Mouse (Mus musculus): ENCODE measurements around the gene Dera.
"Not testable (repeated sequence)": the region's sequence is repeated elsewhere in the genome, so short reads cannot be mapped to it uniquely, and the experiment has no call there.

Gene Dera

GRCm38 (mm10) chr6:137754056-137754856 lies at the start of gene Dera:
Gene Dera (plus strand): TSS chr6:137754546.
- peak; percentile 84 for DNase-seq

GRCm38 (mm10) chr6:137706209-137706608 lies 48.1 kb upstream of the Dera start:
- no peak for DNase-seq

DNA sequence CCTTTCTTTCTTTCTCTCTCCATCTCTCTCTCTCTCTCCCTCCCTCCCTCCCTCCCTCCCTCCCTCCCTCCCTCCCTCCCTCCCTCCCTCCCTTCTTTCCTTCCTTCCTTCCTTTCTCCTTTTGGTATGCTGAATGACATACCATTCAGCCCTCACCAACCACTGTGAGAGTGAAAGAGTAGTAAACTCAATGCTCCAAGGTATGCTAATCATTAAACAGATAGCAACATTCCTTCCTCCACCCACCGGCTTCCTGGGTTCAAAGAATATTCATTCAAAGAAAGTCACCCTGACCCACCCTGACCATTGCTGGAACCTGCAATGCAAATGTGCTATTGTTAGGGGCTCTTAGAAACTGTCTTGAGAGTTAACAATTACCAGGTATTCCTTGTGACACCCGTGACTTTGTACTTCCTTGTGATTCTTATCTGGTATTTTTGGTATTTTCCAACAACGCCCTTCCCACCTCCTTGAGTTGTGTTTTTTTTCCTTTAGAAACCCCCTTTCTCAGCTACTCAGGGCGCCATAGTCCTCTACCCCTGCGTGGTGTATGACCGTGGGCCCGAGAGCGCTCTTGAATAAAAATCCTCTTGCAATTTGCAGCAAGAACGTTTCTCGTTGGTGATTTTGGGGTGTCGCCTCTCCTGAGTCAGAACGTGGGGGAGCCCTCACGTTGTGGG lies 45.5 kb upstream of the Dera start:
- DNase-seq: not testable (repeated sequence)

- DNase-seq: no peak
Observed at GRCm38 (mm10) chr6:137710179-137711037, 43.9 kb upstream of the Dera start.

DNA sequence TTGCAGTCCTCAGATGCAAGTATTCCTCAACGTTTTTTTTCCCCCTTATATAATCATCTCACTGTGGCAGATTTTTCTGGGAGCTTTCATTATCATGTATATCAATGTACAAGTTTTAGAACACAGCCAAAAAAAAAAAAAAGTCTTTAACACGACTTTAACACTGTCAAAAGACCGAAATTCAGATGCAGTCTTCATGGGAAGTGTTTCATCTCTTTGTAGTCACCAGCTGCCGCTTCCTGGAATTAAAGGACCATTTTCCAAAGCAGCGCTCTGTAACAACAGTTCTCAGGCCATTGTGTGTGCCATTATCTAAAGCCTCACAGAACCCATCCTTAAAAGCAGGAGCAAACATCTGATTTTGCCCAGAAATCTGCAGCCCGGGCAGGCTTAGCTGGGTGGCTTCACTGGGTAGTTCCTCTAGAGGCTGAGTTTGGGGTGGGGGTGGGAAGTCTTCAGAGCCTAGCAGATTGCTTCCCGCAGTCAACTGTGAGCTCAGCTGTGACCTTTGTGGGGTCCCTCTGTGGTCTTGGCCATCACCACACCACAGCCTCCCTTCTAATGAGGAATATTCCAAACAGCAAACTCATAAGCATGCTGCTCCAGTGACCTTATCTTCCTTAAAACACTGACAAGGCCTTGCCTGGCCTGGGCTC lies 41.6 kb upstream of the Dera start:
- no peak for DNase-seq

DNA sequence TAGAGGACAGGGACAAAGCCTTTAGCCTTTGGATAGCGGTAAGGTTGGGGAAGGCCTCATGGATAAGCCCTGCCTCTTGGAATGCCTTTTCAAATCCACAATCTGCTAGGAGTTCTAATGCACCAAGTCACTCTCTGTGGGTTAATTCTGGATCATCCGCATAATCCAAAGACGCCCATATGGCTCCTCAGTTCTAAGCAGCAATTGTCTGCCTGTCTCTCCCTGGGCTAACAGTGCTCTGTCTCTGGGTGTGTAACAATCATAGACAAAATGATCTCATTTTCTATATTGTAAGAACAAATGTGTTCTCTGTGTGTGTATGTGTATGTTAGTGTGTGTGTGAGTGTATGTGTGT lies 41.1 kb upstream of the Dera start:
- peak; percentile 86 for DNase-seq

DNA sequence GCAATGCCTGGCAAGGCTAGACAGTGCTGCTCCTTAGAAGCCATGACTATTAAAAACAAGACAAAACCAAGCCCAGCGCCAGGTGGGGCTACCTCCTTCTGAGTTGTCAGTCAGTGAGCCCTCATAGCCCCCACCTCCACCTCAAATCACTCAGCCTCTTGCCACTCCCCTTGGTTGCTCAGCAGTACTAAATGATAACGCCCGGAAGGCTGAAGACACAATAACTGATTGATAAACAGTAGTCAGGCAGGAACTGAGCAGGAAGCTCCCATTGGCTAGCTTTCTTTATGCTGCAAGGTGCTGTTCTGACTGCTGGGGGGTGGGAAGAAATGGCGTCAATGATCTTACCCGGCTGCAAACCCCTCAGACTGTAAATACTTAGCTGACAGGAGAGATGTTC lies 37.5 kb upstream of the Dera start:
- no peak for DNase-seq

- no peak for DNase-seq
Observed at GRCm38 (mm10) chr6:137722220-137722931, 32.0 kb upstream of the Dera start.

- peak; percentile 75 for DNase-seq
Observed at GRCm38 (mm10) chr6:137723898-137724297, 30.4 kb upstream of the Dera start.

DNA sequence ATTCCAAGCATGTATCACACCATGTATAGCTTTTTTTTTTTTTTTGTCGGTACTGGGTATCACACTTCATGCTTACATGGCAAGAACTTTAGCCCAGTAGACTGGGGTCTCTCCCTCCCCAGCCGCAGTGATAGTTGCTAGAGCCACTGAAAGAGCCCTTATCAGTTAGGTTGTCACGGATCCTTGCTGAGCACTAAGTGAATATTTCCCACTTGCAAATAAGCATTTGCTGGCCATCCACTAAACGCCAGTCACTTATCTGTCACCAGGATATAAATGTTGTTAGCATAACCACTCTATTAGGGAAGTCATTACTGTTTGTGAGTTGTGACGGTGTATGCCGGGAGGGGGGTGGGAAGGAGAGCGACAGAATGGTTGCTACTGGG lies 19.9 kb upstream of the Dera start:
- no peak for DNase-seq

DNA sequence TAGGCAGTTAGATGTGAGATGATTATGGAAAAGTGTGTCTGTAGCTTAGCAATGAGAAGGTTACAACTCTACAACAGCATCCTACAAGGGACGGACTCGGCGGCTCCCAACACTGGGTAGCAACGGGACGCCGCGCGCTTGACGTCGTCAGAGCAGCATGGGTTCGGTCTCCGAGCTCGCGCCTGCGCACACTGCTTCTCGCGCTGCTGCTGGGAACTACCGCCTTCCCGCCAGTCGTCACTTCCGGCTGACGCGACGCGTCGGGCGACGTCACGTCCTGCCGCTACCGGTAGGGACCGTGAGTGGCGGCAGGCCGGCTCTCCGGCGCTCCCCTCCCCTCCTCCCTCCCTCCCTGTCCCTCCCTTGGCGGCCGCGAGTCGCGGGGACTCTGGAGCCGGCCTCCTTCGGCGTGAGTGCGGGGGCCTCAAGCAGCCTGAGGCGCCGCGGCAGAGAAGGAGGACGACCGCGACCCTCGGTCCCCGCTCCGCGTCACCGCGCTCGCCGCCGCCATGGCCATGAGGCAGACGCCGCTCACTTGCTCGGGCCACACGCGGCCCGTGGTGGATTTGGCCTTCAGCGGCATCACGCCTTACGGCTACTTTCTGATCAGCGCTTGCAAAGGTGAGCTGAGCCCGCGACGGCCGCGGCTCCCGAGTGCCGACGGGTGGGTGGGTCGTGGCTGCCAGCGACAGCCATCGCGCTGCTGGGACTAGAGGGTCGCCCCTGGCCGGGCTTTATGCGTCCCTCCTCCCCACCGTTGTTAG lies 19.3 kb upstream of the Dera start, which contains the start of gene Strap:
TSS of gene Strap (plus strand) at position 233 of the 764 bp plus-strand sequence.
- DNase-seq: peak; percentile 98

- no peak for DNase-seq
Observed at GRCm38 (mm10) chr6:137735671-137736238, 18.6 kb upstream of the Dera start.

DNA sequence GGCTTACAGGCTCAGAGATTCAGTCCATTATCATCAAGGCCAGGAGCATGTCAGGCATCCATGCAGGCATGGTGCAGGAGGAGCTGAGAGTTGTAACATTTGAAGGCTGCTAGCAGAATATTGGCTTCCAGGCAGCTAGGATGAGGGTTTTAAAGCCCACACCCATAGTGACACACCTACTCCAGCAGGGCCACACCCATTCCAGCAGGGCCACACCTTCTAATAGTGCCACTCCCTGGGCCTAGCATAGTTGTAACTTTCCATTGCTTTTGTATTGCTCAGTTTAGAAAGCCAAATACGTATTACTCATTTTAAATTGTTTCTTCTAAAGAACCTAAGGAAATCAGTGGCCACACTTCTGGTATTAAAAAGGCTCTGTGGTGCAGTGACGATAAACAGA lies 13.4 kb upstream of the Dera start:
- DNase-seq: no peak

DNA sequence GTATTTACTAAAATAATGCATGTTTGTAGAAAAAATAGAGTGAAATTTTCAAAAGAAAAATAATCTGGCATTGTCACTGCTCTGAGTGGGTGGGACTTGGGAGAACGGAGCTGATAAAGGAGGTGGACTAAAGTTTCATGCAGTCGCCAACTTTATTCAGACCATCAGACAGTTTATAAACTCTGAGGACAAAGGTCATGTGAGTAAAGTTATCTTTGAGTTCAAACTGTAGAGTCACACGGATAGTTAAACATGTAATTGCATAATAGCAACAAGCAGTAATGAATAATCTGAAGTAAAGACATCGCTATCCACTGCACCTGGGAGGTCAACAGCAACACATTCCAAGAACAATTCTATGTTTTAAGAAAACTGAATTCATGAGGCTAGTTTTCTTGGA lies 9.6 kb upstream of the Dera start:
- no peak for DNase-seq

GRCm38 (mm10) chr6:137747174-137747928 lies 7.0 kb upstream of the Dera start:
- peak; percentile 44 for DNase-seq

DNA sequence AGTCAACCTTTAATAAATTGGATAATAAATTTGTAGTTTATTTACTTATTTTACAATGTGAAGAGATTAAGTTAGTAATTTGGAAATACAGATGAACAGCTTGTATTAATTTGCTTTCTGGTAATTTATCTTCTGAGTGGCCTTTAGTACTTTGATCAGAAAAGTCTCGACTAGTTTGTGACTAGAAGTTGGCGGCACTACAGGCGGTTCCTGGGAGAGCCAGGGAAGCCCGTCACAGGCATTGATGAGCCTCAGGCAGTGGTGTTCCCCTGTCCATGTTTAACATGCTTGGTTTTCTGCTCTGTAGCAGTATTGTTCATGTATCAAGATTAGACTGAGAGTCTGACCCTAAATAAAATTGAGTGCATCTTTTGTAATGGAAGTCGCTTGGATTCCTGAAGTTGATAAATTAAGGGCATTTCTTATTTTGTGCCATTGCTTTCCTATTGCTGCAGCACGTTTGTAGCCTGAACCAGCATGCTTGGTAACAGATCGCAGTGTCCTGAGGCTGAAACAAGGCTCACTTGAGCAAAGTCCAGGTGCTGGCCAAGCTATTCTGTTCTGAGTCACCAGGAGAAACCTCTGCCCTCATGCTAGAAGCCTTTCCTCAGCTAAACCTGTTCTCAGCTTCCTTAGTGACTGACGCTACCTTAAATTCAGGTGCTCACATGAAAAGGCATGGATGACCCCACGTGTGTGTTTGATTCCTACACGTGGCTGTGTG lies 2.6 kb upstream of the Dera start:
- DNase-seq: no peak

GRCm38 (mm10) chr6:137752275-137752655 lies 2.1 kb upstream of the Dera start:
- DNase-seq: no peak

GRCm38 (mm10) chr6:137754857-137755232 lies 499 bp downstream of the Dera start:
- no peak for DNase-seq

- DNase-seq: peak; percentile 36
Observed at GRCm38 (mm10) chr6:137756310-137756709, 2.0 kb downstream of the Dera start.

GRCm38 (mm10) chr6:137757891-137758290 lies 3.5 kb downstream of the Dera start:
- DNase-seq: no peak

Data from retina, postnatal 1 day (tissue).